14 mouse cellular contexts compared by ENCODE assay signal in genomic region chr13:57740473-57740872, GRCm38 (mm10).
DNase-seq lines count a peak whose midpoint lies in the region; ATAC-seq lines count a peak whose summit lies in the region.
"Had no signal": no experiment of that assay in that cellular context is flagged by ENCODE, and none has a peak within 500 bp of the region (broad histone marks: within the 10 kb centered on the region; RNA-seq: fewer than 3 reads in every experiment).

No protein-coding gene starts in this region.

- no peak for DNase-seq in hindbrain, embryonic 14.5 days (ENCODE audit: low spot score)
- DNase-seq in neural tube, embryonic 11.5 days (ENCODE audit: low spot score) = no peak
- no peak for DNase-seq in neural tube, embryonic 10.5 days (ENCODE audit: extremely low spot score, low spot score)
- DNase-seq in thymus, postnatal 4 days = no peak
- no peak for DNase-seq in layer of hippocampus, adult 11-12 months (ENCODE audit: low spot score)
- DNase-seq: adrenal gland, adult 2 months; cerebellum, adult 11 months; kidney, postnatal 14 days; right cerebral cortex, postnatal 14 days had no signal

- H3K9me3 ChIP-seq in hindbrain, embryonic 12.5 days (replicated peaks) = no peaks in the 10 kb centered on the region
- H3K9me3 ChIP-seq in hindbrain, embryonic 14.5 days (ENCODE audit: control insufficient read depth, low read length) = no peaks in the 10 kb centered on the region
- H3K9me3 ChIP-seq in neural tube, embryonic 11.5 days (ENCODE audit: control insufficient read depth, low read length) = no peaks in the 10 kb centered on the region
- H3K9me3 ChIP-seq in liver, embryonic 15.5 days (replicated peaks) = no peaks in the 10 kb centered on the region
- H3K9me3 ChIP-seq: heart, embryonic 15.5 days had no signal

- H3K9ac ChIP-seq in hindbrain, embryonic 12.5 days = no peak overlapping the region
- H3K9ac ChIP-seq in hindbrain, embryonic 14.5 days = no peak overlapping the region
- H3K9ac ChIP-seq in neural tube, embryonic 11.5 days (ENCODE audit: low read length) = peak overlapping the region; percentile 14; the same call in 1 of the 2 replicates
- H3K9ac ChIP-seq in liver, embryonic 15.5 days = no peak overlapping the region
- H3K9ac ChIP-seq: heart, embryonic 15.5 days had no signal

- no peak overlapping the region for H3K4me2 ChIP-seq in hindbrain, embryonic 12.5 days (replicated peaks)
- H3K4me2 ChIP-seq in hindbrain, embryonic 14.5 days (replicated peaks) = no peak overlapping the region
- no peak overlapping the region for H3K4me2 ChIP-seq in neural tube, embryonic 11.5 days (ENCODE audit: low read depth)
- H3K4me2 ChIP-seq in liver, embryonic 15.5 days = no peak overlapping the region
- H3K4me2 ChIP-seq: heart, embryonic 15.5 days had no signal

- H3K36me3 ChIP-seq in hindbrain, embryonic 12.5 days = no peaks in the 10 kb centered on the region
- H3K36me3 ChIP-seq in hindbrain, embryonic 14.5 days (replicated peaks; ENCODE audit: control insufficient read depth, insufficient read depth) = no peaks in the 10 kb centered on the region
- no peaks in the 10 kb centered on the region for H3K36me3 ChIP-seq in neural tube, embryonic 11.5 days (ENCODE audit: control insufficient read depth, insufficient read depth, low read length)
- H3K36me3 ChIP-seq in liver, embryonic 15.5 days (replicated peaks) = no peaks in the 10 kb centered on the region
- H3K36me3 ChIP-seq: heart, embryonic 15.5 days had no signal

- H3K27ac ChIP-seq in hindbrain, embryonic 12.5 days = peak overlapping the region; percentile 49
- H3K27ac ChIP-seq in hindbrain, embryonic 14.5 days = no peak overlapping the region
- H3K27ac ChIP-seq in neural tube, embryonic 11.5 days (ENCODE audit: low read depth, low read length) = peak overlapping the region; percentile 53; the same call in 1 of the 2 replicates
- peak overlapping the region; percentile 59 for H3K27ac ChIP-seq in liver, embryonic 15.5 days (replicated peaks)
- H3K27ac ChIP-seq: heart, embryonic 15.5 days had no signal

- H3K4me3 ChIP-seq in hindbrain, embryonic 12.5 days = no peak overlapping the region
- H3K4me3 ChIP-seq in hindbrain, embryonic 14.5 days (replicated peaks; ENCODE audit: low read length) = no peak overlapping the region
- H3K4me3 ChIP-seq in neural tube, embryonic 11.5 days (ENCODE audit: low read depth, low read length) = no peak overlapping the region
- H3K4me3 ChIP-seq in liver, embryonic 15.5 days (replicated peaks) = no peak overlapping the region
- H3K4me3 ChIP-seq: heart, embryonic 15.5 days; megakaryocyte, embryonic 14.5 days; myocyte had no signal

- WGBS in hindbrain, embryonic 12.5 days = 52% methylated on average over 5 of the region's 5 CpGs
- whole genome bisulfite sequencing in hindbrain, embryonic 14.5 days = 55% methylated on average over 5 of the region's 5 CpGs
- WGBS in neural tube, embryonic 11.5 days = 43% methylated on average over 5 of the region's 5 CpGs
- 57% methylated on average over 5 of the region's 5 CpGs for WGBS in liver, embryonic 15.5 days (ENCODE audit: insufficient replicate concordance)

- H3K4me1 ChIP-seq in hindbrain, embryonic 12.5 days = peaks cover 20% of the 10 kb centered on the region
- H3K4me1 ChIP-seq in hindbrain, embryonic 14.5 days (replicated peaks; ENCODE audit: control insufficient read depth, insufficient read depth, low read length) = peaks cover 21% of the 10 kb centered on the region
- peaks cover 14% of the 10 kb centered on the region for H3K4me1 ChIP-seq in neural tube, embryonic 11.5 days (ENCODE audit: control insufficient read depth, insufficient read depth, low read length)
- H3K4me1 ChIP-seq in liver, embryonic 15.5 days (replicated peaks) = peaks cover 12% of the 10 kb centered on the region; the same call in 1 of the 2 replicates
- H3K4me1 ChIP-seq: heart, embryonic 15.5 days; megakaryocyte, embryonic 14.5 days had no signal

- H3K27me3 ChIP-seq in hindbrain, embryonic 12.5 days = no peaks in the 10 kb centered on the region
- no peaks in the 10 kb centered on the region for H3K27me3 ChIP-seq in hindbrain, embryonic 14.5 days (ENCODE audit: control insufficient read depth, insufficient read depth, low read length)
- H3K27me3 ChIP-seq in neural tube, embryonic 11.5 days (ENCODE audit: control insufficient read depth, insufficient read depth, low read length) = no peaks in the 10 kb centered on the region
- no peaks in the 10 kb centered on the region; the same call in 1 of the 2 replicates for H3K27me3 ChIP-seq in liver, embryonic 15.5 days
- H3K27me3 ChIP-seq: heart, embryonic 15.5 days; megakaryocyte, embryonic 14.5 days had no signal

- ATAC-seq in hindbrain, embryonic 12.5 days (ENCODE audit: low FRiP score) = no peak
- no peak for ATAC-seq in hindbrain, embryonic 14.5 days (ENCODE audit: low FRiP score)
- ATAC-seq in neural tube, embryonic 11.5 days (ENCODE audit: insufficient read depth, low FRiP score, low TSS enrichment) = no peak
- ATAC-seq in liver, embryonic 15.5 days (ENCODE audit: insufficient read depth) = peak; percentile 83
